Mouse (Mus musculus) CD4-positive, CD25-positive, alpha-beta regulatory T cell, adult 2 months (primary cell): ENCODE results near the gene Hist1h2bk.
"Not testable (repeated sequence)": the region's sequence is repeated elsewhere in the genome, so short reads cannot be mapped to it uniquely, and the experiment has no call there.

ENCODE experiments used
- DNase-seq: peaks from one replicate; pipeline ENCODE4 v3.0.0-alpha.2; 2012; ENCODE audit warnings: low read depth, low spot score

Gene Hist1h2bk

GRCm38 (mm10) chr13:22040464-22041141, 4.9 kb downstream of the Hist1h2bk start:
- DNase-seq, result peak; percentile 53

DNA sequence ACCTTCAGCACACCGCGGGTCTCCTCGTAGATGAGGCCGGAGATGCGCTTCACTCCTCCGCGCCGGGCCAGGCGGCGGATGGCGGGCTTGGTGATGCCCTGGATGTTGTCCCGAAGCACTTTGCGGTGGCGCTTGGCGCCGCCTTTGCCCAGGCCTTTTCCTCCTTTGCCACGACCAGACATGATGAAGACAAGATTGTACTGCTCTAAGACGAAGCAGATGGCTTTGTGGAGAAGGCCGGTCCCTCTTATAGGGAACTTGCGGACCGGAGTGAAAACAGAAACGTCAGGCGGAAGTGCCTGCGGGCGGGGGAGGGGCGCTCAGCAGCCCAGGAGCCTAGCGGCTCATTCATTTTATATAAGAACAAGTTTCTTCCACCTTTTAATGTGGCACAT, 5.5 kb downstream of the Hist1h2bk start, which contains the start of gene Hist1h4i:
Gene Hist1h4i (minus strand): TSS at position 221 of the 395 bp plus-strand sequence.
- DNase-seq, result peak; percentile 94

DNA sequence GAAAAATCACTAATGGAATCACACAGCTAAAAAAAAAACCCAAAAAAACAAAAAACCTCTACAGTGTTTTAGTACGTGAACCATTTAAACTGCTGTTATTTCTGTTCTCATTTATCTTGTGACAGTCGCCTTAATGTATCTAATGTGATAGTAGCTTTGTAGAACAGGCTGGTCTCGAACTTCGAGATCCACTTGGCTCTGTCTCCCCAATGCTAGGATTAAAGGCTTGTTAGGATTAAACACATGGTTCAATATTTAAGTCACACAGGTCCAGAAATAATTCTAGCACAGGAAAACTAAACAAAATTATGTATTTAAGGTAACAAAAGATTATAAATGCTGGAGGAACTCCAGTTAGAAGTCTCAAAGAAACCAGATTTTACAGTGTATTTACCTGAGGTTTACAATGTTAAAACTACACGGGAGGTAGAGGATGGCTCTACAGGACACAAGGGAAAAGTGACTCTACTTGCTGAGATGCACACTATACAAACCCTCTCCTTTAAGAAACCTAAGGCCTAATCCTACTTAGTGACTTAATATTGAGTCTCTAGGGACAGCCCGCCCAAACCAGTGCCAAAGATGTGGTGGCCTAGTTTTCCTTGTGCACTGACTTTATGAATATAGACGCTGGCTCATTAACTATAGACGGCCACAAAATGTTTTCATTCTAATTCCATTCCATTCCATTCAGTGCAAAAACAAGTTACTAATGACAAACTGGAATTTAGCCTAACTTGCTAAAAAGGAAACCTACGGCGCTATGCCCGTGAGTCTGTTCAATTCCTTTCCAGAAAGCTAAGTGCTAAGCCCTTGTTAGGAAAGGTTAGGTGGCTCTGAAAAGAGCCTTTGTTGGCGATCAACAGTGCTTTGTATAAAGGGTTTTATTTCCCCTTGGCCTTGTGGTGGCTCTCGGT, 6.2 kb downstream of the Hist1h2bk start:
- DNase-seq, result peak; percentile 29

DNA sequence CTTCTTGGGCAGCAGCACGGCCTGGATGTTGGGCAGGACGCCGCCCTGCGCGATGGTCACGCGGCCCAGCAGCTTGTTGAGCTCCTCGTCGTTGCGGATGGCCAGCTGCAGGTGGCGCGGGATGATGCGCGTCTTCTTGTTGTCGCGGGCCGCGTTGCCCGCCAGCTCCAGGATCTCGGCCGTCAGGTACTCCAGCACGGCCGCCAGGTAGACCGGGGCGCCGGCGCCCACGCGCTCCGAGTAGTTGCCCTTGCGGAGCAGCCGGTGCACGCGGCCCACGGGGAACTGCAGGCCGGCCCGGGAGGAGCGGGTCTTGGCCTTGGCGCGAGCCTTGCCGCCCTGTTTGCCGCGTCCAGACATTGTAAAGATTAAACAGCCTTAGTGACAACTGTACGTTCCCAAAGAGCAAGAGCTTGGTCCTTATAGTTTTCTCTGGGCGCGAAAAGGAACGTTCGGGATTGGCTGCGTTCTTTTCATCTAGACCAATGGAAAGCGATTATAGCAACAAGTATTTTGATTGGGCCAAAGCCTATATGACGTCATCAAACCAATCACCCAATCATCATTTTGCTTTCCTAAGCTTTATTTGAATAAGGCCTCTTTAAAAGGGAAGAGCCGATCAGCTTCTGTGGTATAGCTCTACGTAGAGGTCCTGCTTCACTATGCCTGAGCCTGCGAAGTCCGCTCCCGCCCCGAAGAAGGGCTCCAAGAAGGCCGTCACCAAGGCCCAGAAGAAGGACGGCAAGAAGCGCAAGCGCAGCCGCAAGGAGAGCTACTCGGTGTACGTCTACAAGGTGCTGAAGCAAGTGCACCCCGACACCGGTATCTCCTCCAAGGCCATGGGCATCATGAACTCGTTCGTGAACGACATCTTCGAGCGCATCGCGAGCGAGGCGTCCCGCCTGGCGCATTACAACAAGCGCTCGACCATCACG, 7.2 kb downstream of the Hist1h2bk start, which contains the start of the genes Hist1h2ag and Hist1h2bj:
Gene Hist1h2ag (minus strand): TSS at position 377 of the 935 bp plus-strand sequence.
Gene Hist1h2bj (plus strand): TSS at position 647 of the 935 bp plus-strand sequence.
- DNase-seq, result peak; percentile 94

DNA sequence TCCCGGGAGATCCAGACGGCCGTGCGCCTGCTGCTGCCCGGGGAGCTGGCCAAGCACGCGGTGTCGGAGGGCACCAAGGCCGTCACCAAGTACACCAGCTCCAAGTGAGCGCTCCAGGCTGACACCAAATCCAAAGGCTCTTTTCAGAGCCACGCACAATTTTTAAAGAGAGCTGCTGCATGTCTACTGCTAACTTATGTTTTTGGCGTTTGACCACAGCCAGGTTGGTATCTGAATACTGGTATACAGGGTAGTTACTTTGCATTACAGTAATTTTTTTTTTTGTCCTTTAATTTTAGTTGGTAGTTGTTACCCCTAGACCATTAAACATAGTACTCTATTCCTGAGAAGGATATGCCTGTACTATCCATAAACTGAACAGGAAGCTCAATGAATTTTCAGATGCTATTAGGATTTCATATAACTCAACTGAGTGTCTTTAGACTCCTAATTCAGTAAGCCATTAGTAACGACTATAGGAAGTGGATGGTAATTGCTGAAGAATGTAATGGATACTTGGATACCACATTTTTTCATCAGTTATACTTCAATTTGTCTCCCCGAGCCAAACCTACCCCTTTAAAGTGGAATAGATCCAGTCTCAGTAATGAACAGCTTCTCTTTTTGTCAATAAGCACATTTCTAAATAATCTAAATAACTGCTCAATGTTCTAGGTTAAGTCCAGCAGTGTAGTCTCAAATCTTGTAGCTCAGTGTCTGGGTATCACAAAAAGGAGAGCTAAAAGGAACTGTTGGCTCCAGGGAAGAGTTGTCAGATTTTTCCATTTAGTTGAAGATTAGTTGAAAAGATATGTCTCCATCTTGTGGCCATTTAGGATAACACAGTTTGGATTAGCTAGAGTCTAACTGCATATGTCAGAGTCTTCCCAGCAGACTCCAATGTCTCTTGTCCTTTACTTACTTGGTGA, 8.1 kb downstream of the Hist1h2bk start:
- peak; percentile 77 for DNase-seq

DNA sequence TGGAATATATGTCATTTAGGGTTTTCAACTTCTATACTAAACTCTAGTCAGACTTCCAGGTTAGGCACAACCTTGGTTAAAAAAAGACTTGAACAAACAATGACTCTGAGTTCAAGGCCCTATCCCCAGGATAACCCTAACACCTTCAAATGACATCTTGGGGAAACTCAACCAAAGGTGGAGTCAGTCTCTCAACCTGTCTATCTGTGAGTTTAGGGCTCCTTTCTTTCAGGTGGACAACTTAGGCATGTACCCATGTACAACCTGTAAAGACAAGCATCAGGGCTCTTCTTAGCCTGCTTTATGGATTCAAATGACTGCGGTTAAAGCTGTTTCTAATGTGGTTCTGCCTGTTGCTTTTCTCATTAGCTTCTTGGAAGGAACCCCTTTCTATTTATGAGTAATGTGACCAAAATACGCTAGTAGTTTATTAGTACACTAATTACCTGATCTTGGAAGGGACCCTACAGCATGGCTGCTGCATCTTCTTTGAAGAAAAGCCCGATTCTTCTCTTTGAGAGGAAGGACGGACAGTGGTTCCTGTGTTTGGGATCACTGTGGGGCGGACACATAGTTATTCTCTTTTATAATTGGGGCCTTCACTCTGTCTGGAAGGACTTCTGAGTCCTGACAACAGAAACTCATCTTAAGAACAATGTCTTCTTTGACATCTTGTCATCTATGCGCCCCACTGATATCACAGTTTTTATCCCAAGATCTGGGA, 8.9 kb downstream of the Hist1h2bk start:
- no peak for DNase-seq

DNA sequence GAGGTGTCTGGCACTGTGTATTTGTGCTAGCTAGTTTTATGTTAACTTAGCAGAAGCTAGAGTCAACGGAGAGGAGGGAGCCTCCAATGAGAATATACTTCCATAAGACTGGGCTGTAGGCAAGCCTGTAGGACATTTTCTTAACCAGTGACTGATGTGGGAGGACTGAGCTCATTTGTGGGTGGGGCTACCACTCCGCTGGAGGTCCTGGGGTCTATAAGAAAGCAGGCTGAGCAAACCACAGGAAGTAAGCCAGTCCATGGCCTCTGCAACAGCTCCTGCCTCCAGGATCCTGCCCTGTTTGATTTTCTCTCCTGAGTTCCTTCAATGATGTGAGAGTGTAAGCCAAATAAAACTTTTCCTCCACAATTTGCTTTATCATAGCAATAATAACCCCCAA, 9.6 kb downstream of the Hist1h2bk start:
- DNase-seq, result no peak

- no peak for DNase-seq
Measured at GRCm38 (mm10) chr13:22049041-22049440, 13.4 kb downstream of the Hist1h2bk start.

DNA sequence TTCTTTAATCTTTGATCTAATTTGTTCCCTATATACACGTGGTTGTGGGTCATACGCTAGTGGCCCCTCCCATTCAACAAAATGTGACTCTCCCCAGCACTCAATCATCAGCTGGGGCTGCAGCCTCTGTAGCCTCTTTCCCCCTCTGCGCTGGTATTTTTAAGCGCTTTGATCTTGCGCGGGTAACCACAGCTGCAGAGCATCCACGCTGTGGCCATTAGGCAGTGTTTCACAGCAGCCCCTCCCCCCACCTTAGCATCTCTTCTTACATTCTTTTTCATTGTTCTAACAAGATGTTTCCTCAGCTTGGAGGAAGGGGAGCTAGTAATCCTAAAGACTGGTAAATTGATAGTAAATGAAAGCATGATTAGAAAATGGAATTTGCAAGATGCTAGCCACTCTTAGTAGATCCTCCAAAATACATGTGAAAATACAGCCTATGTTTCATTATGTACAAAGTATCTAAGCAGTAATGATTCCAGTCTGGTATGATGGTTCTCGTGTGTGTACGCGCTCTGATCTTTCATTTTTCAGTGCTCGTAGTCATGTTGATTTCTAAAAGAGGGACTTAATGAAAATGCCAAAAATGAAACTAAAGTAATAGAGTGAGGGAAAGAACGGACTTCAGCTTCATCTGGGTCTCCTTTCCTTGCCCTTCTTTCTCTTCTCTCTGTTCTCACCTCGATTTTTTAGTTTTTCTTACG, 14.2 kb downstream of the Hist1h2bk start:
- DNase-seq, result peak; percentile 75

GRCm38 (mm10) chr13:22050591-22051522, 15.2 kb downstream of the Hist1h2bk start:
- peak; percentile 94 for DNase-seq

GRCm38 (mm10) chr13:22051523-22051859, 15.8 kb downstream of the Hist1h2bk start:
- no peak for DNase-seq

- DNase-seq, result no peak
Measured at GRCm38 (mm10) chr13:22053754-22054153, 18.1 kb downstream of the Hist1h2bk start.

DNA sequence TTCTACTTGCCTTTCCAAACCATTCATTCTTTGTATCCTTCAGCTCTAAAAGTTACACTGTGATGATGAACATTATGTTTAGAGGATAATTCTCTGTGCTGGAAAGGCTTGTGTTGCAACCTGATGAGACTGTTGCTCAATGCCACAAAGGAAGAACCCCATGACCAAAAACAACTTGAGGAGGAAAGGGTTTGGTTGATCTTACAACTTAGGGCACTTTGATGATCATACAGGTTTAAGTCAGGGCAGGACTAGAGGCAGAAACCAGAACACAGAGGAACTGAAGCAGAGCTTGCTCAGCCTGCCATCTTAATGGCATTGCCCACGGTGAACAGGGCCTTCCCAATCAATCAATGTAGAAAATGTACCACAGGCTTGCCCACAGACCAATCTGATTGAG, 25.8 kb downstream of the Hist1h2bk start:
- DNase-seq, result no peak

- DNase-seq, result no peak
Measured at GRCm38 (mm10) chr13:22063468-22063867, 27.8 kb downstream of the Hist1h2bk start.

GRCm38 (mm10) chr13:22084140-22084539, 48.5 kb downstream of the Hist1h2bk start, which contains the start of gene Vmn1r188:
Vmn1r188 (plus strand) TSS chr13:22084440.
- DNase-seq, result not testable (repeated sequence)
